Mouse (Mus musculus) bone marrow, adult 2 months (tissue): ENCODE measurements around the gene Spata32.

Source experiments
- CTCF ChIP-seq: fragments of 200-500 bp; IDR thresholded peaks from 2 replicates; pipeline ENCODE4 v1.5.1; 2011; ENCODE audit warnings: low read length, control low read depth; ENCODE audit not compliant: control insufficient read depth, insufficient read depth
- POLR2A ChIP-seq: fragments of 200-500 bp; IDR thresholded peaks from 2 replicates; pipeline ENCODE4 v1.6.1; 2011; ENCODE audit warnings: low read depth, mild to moderate bottlenecking, control low read depth, low read length, borderline replicate concordance; ENCODE audit not compliant: control insufficient read depth

DNA sequence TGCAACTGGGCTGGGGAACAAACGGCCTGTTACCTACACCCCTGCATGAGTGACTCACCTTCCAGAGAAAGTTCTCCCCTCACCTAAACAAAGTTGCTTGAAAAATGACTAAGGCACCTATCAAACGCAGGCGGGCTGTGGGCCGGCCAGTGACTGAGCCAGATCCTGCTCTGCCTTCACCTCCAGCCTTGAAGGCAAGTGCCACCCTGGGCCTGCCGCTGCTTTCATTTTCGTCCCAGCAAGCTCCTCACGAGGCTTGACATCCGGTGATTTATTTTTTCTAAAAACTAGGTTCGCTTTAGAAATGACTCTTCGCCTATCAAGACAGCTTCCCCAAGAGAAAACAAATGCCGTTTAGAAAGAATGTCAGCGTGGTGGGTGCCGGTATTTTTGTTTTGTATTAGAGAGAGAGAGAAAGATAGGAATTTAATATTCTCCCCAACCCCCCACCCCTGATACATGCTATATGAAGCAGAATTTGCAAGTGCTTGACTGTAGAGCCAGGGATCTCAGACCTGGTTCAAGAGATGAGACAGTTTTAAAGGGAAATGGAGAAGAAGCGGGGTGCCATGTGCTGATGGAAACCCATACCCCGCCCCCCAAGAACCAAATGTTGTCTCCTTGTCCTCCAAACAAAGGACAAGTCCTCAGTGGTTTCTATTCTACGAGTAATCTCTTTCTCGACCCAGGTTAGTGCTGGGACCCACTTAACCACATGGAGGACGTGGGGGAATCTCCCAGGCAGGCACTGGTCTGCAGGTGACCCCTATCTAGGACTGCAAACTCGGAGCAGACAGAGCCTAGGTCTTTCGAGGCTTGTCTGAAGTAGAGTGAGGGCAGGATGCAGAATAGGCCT lies 44.4 kb upstream of the Spata32 start:
- TF ChIP-seq POLR2A: peak; percentile 47; the same call in 1 of the 2 replicates
- no peak for TF ChIP-seq CTCF
